Mouse (Mus musculus): ENCODE measurements around the gene Hyal3. TPM values are rescaled to one million over a fixed set of nuclear protein-coding genes. Genes with fewer than 3 reads are reported as not detected.

Hyal3 gene
- polyA plus RNA-seq, 1 experiment from 2014 or later: 1.1 TPM

DNA sequence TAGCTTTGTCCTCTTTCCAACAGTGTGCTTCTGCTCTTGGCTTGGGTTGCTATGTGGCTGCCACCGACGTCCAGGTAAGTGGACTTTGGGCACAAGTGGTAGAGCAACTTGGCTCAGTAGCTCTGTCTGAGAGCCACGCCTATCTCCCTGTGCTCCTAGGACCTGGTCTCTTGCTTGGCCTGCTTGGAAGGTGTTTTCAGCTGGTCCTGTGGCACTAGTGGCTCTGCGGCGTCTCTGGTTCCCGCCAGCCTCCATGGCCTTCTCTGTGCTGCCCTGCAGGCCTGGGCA is 10.1 kb downstream of the Hyal3 start:
- Histone ChIP-seq H3K27me3 (replicated peaks) (no peaks in the 10 kb centered on the region), H3K27ac (peak overlapping the region; percentile 57; the same call in 1 of the 2 replicates), H3K4me1 (peaks cover 17% of the 10 kb centered on the region), H3K4me2 (no peak overlapping the region; the same call in 1 of the 2 replicates), H3K9ac (no peak overlapping the region), H3K9me3 (no peaks in the 10 kb centered on the region), H3K4me3 (replicated peaks) (no peak overlapping the region), H3K36me3 (peaks cover 36% of the 10 kb centered on the region)
- 86% methylated on average over 6 of the region's 6 CpGs for WGBS
- ATAC-seq (ENCODE audit: insufficient read depth, low FRiP score, low read depth): no peak

- Histone ChIP-seq H3K4me2 (no peak overlapping the region), H3K9ac (no peak overlapping the region), H3K27ac (no peak overlapping the region), H3K36me3 (peaks cover 36% of the 10 kb centered on the region), H3K27me3 (replicated peaks) (no peaks in the 10 kb centered on the region), H3K4me3 (replicated peaks) (no peak overlapping the region), H3K4me1 (peaks cover 12% of the 10 kb centered on the region), H3K9me3 (no peaks in the 10 kb centered on the region)
- WGBS: 84% methylated on average over 11 of the region's 11 CpGs
- ATAC-seq (ENCODE audit: insufficient read depth, low FRiP score, low read depth): no peak
Observed at GRCm38 (mm10) chr9:107593101-107593976, 12.7 kb downstream of the Hyal3 start.

DNA sequence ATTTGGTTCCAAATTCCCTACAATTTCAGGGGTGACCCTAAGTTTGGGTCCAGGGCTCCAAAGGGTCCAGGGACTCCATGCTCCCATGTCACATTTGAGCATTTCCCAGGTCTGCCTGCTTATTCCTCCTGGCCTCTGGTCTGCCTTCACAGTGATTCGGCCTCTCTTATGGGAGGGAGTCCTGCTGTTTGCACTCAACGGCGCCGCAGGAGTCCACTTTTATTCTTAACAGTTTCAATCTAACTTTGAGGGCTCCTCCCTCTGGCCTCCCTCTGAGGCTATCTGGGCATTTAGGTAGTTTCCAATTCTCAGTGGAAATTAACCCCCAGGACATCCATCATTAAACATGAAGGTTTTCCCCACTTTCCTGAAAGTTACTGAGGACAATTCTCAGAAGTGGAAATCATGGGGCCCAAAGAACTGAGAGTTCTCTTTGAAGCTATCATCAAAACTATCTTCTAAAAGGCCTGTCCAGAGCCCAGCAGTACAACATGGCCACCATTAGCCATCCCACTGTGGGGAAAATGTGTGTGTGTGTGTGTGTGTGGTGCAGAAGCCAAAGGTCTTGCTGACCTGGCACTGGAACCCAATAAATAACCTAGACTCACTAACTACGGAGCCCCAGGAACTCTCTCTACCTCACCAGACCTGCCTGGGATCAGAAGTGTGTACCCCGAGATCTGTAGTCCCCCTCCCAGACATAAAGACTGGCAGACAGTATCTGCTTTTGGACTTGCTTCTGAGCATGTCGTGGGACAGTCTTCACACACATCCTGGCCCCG is 13.9 kb downstream of the Hyal3 start:
- H3K27me3 ChIP-seq (replicated peaks): no peaks in the 10 kb centered on the region
- H3K9ac ChIP-seq: no peak overlapping the region
- 0 out of 2 replicates have a peak, but pooled peaks cover under 1% of the 10 kb centered on the region for H3K4me1 ChIP-seq
- H3K4me3 ChIP-seq (replicated peaks): no peak overlapping the region
- no peak overlapping the region for H3K27ac ChIP-seq
- ATAC-seq (ENCODE audit: insufficient read depth, low FRiP score, low read depth): no peak
- H3K9me3 ChIP-seq: no peaks in the 10 kb centered on the region
- H3K4me2 ChIP-seq: no peak overlapping the region
- peaks cover 36% of the 10 kb centered on the region for H3K36me3 ChIP-seq
- WGBS: 75% methylated on average over 8 of the region's 8 CpGs

- Histone ChIP-seq H3K27me3 (replicated peaks) (no peaks in the 10 kb centered on the region), H3K27ac (no peak overlapping the region), H3K36me3 (peaks cover 16% of the 10 kb centered on the region), H3K9me3 (no peaks in the 10 kb centered on the region), H3K9ac (no peak overlapping the region), H3K4me2 (no peak overlapping the region), H3K4me1 (no peaks in the 10 kb centered on the region), H3K4me3 (replicated peaks) (no peak overlapping the region)
- 84% methylated on average over 11 of the region's 11 CpGs for WGBS
- ATAC-seq (ENCODE audit: insufficient read depth, low FRiP score, low read depth): no peak
Observed at GRCm38 (mm10) chr9:107596619-107597569, 16.3 kb downstream of the Hyal3 start.

DNA sequence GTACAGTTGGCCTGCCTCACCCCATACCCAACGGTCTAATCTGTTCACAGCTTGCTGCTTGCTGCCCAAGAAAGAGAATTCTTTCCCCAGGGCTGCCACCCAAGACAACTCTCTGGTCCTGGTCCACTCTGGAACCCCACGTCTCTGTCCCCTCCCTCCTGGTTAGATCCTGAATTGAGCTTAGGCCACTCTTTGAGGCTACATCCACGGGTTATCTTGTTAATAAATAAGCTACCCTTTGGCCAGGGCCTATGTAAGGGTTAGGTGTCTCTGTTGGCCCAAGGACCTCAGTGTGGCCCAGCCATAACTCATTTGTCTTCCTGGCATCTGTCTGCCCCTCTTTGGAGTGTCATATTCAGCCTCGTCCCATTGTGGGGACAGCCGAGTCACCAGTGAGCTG is 17.8 kb downstream of the Hyal3 start:
- Histone ChIP-seq H3K27me3 (replicated peaks) (no peaks in the 10 kb centered on the region), H3K9me3 (no peaks in the 10 kb centered on the region), H3K4me2 (no peak overlapping the region), H3K4me1 (peaks cover 3% of the 10 kb centered on the region; the same call in 1 of the 2 replicates), H3K9ac (no peak overlapping the region), H3K36me3 (peaks cover 5% of the 10 kb centered on the region), H3K4me3 (replicated peaks) (no peak overlapping the region), H3K27ac (no peak overlapping the region)
- 72% methylated on average over 5 of the region's 5 CpGs for WGBS
- ATAC-seq (ENCODE audit: insufficient read depth, low FRiP score, low read depth): no peak

- Histone ChIP-seq H3K27ac (no peak overlapping the region), H3K4me3 (replicated peaks) (no peak overlapping the region), H3K9ac (no peak overlapping the region), H3K36me3 (no peaks in the 10 kb centered on the region), H3K27me3 (replicated peaks) (no peaks in the 10 kb centered on the region), H3K4me2 (no peak overlapping the region), H3K9me3 (no peaks in the 10 kb centered on the region), H3K4me1 (peaks cover 12% of the 10 kb centered on the region; the same call in 1 of the 2 replicates)
- ATAC-seq (ENCODE audit: insufficient read depth, low FRiP score, low read depth): no peak
- WGBS: 84% methylated on average over 9 of the region's 9 CpGs
Observed at GRCm38 (mm10) chr9:107599433-107599832, 18.8 kb downstream of the Hyal3 start.

DNA sequence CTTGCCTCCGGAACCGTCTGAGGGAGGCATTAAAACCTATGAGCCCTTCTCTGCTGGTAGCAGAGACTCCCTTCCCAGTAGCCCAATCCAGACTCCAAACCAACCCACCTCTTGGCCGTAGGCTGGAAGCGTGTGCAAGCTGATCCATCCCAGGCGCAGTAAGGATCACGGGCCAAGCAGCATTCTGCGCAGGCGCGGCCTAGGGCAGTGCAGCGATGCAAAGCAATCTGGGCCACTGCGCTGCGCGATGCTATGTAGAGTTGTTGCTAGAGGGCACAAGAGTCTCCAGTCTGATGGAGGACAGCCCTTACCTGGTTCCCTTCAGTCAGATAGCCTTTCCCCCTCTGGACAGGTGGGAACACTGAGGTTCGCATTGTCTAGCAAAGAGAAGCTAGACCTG is 19.2 kb downstream of the Hyal3 start:
- H3K36me3 ChIP-seq: no peaks in the 10 kb centered on the region
- no peak overlapping the region for H3K4me2 ChIP-seq
- ATAC-seq (ENCODE audit: insufficient read depth, low FRiP score, low read depth): no peak
- H3K4me1 ChIP-seq: peaks cover 15% of the 10 kb centered on the region; the same call in 1 of the 2 replicates
- H3K27ac ChIP-seq: no peak overlapping the region
- WGBS: 73% methylated on average over 14 of the region's 14 CpGs
- no peak overlapping the region for H3K4me3 ChIP-seq (replicated peaks)
- no peak overlapping the region for H3K9ac ChIP-seq
- H3K9me3 ChIP-seq: no peaks in the 10 kb centered on the region
- H3K27me3 ChIP-seq (replicated peaks): no peaks in the 10 kb centered on the region

DNA sequence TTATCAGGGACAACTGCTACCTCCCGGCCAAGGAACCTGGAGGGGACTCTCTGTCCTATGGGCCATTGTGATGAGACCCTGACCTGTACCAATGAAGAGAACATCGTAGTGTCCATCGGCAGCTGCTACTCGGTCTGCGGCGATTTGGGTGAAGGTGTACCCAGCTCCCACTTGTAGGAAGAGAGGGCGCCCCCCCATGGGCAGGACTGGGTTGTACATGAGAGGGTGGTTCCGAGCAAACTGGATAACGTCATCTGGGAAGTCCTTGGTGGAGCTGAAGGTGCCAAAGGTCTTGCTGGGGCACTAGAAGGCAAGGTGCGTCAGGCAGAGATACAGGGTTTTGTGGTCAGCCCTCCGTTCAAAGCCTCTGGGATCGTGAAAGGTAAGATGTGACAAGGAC is 20.1 kb downstream of the Hyal3 start:
- H3K4me2 ChIP-seq: no peak overlapping the region
- H3K27ac ChIP-seq: no peak overlapping the region

DNA sequence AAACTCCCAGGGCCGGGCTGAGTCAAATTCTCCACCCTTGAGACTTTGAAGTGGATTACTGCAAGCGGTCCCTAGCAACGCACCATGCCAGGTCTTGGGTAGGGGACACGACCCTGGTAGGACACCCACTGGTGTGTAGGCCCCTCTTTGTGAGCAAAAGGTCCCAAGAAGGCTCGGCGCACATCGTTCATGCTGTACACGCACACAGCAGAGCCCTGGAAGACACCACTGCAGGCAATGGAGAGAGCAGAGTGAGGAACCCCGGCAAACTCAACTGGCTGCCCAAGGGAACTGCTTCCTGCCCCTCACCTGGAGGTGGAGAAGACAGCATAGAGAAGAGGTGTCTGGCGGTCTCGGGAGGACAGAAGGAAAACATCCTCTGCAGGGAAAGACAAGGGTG is 20.7 kb downstream of the Hyal3 start:
- Histone ChIP-seq H3K27me3 (replicated peaks) (no peaks in the 10 kb centered on the region), H3K9ac (no peak overlapping the region), H3K4me3 (replicated peaks) (no peak overlapping the region), H3K27ac (no peak overlapping the region), H3K4me1 (peaks cover 22% of the 10 kb centered on the region; the same call in 1 of the 2 replicates), H3K36me3 (no peaks in the 10 kb centered on the region), H3K9me3 (no peaks in the 10 kb centered on the region), H3K4me2 (no peak overlapping the region)
- ATAC-seq (ENCODE audit: insufficient read depth, low FRiP score, low read depth): no peak
- WGBS: 85% methylated on average over 11 of the region's 11 CpGs

More for the DNA sequence above, 20.1 kb downstream of the Hyal3 start:
- no peaks in the 10 kb centered on the region for H3K27me3 ChIP-seq (replicated peaks)
- H3K4me3 ChIP-seq (replicated peaks): no peak overlapping the region
- 78% methylated on average over 12 of the region's 12 CpGs for WGBS
- H3K9me3 ChIP-seq: no peaks in the 10 kb centered on the region
- H3K9ac ChIP-seq: no peak overlapping the region
- H3K4me1 ChIP-seq: peaks cover 22% of the 10 kb centered on the region; the same call in 1 of the 2 replicates
- H3K36me3 ChIP-seq: no peaks in the 10 kb centered on the region
- ATAC-seq (ENCODE audit: insufficient read depth, low FRiP score, low read depth): no peak

DNA sequence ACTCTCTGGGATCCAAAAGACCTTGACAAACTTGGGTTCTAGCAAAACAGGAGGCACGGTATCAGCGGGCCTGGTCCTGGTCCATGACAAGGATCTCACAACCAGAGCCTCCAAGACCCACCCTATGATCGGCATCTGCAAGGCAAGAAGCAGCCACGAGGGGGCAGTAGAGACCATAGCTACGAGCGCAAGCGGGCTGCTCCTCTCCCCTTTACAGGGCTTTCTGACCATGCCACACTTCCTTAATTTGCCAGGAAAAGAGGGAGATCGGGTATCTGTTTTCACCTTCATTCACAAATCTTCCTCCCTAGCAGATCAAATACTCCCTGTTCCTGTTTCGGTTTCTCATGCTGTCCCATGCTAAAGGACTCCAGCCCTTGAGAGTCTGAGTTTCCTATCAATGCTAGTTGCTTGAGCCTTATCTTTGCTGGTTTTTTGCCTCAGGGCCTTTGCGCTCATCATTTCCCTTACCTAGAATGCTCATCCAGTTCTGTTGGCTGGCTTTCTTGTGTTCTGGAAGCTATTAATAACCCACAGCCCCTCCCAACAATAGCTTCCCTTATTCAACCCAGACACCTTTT is 21.5 kb downstream of the Hyal3 start:
- Histone ChIP-seq H3K27me3 (replicated peaks) (no peaks in the 10 kb centered on the region), H3K4me2 (no peak overlapping the region; the same call in 1 of the 2 replicates), H3K9me3 (no peaks in the 10 kb centered on the region), H3K4me1 (peaks cover 27% of the 10 kb centered on the region; the same call in 1 of the 2 replicates), H3K27ac (0 out of 2 replicates have a peak overlapping the region, but pooled peaks have one; percentile 51), H3K36me3 (no peaks in the 10 kb centered on the region), H3K4me3 (replicated peaks) (no peak overlapping the region), H3K9ac (no peak overlapping the region)
- ATAC-seq (ENCODE audit: insufficient read depth, low FRiP score, low read depth): peak; percentile 29; the same call in 1 of the 2 replicates
- WGBS: 11% methylated on average over 10 of the region's 10 CpGs

GRCm38 (mm10) chr9:107603251-107603650 is 22.6 kb downstream of the Hyal3 start:
- no peak for ATAC-seq (ENCODE audit: insufficient read depth, low FRiP score, low read depth)
- WGBS: 72% methylated on average over 6 of the region's 6 CpGs
- no peaks in the 10 kb centered on the region for H3K36me3 ChIP-seq
- no peaks in the 10 kb centered on the region for H3K27me3 ChIP-seq (replicated peaks)
- no peak overlapping the region for H3K9ac ChIP-seq
- H3K4me1 ChIP-seq: peaks cover 37% of the 10 kb centered on the region
- no peak overlapping the region for H3K4me3 ChIP-seq (replicated peaks)
- no peak overlapping the region for H3K27ac ChIP-seq
- no peaks in the 10 kb centered on the region for H3K9me3 ChIP-seq
- no peak overlapping the region for H3K4me2 ChIP-seq

Data from stomach, embryonic 15.5 days (tissue).